ENCODE assay signal across 17 mouse cellular contexts in genomic region chr1:168332056-168332455, GRCm38 (mm10).
"Had no signal": no experiment of that assay in that cellular context is flagged by ENCODE, and none has a peak within 500 bp of the region (broad histone marks: within the 10 kb centered on the region; RNA-seq: fewer than 3 reads in every experiment).

No protein-coding gene starts in this region.

- H3K27me3 ChIP-seq: lung, embryonic 15.5 days; megakaryocyte, embryonic 14.5 days; midbrain, embryonic 13.5 days; midbrain, embryonic 15.5 days; neural tube, embryonic 12.5 days; stomach, embryonic 15.5 days had no signal

- H3K27ac ChIP-seq: lung, embryonic 15.5 days; macrophage; neural tube, embryonic 12.5 days; stomach, embryonic 15.5 days; stomach, postnatal 0 days had no signal

- H3K4me2 ChIP-seq: lung, embryonic 15.5 days; midbrain, embryonic 11.5 days; midbrain, embryonic 13.5 days; midbrain, embryonic 15.5 days; neural tube, embryonic 12.5 days; stomach, embryonic 15.5 days had no signal

- ATAC-seq: lung, postnatal 0 days; midbrain, embryonic 13.5 days; midbrain, embryonic 15.5 days had no signal

- H3K9me3 ChIP-seq: lung, embryonic 15.5 days; megakaryocyte, embryonic 14.5 days; midbrain, embryonic 13.5 days; midbrain, embryonic 15.5 days; neural tube, embryonic 12.5 days; stomach, embryonic 15.5 days had no signal

- DNase-seq: lung, adult 2 months; lung, postnatal 14 days; lung, postnatal 36 days; right cerebral cortex, postnatal 14 days; thymus, adult 2 months; thymus, postnatal 25 days; thymus, postnatal 4 days had no signal

- H3K9ac ChIP-seq: lung, embryonic 15.5 days; midbrain, embryonic 13.5 days; midbrain, embryonic 15.5 days; neural tube, embryonic 12.5 days; stomach, embryonic 15.5 days had no signal

- H3K4me3 ChIP-seq: lung, embryonic 15.5 days; megakaryocyte, embryonic 14.5 days; midbrain, embryonic 13.5 days; midbrain, embryonic 15.5 days; neural tube, embryonic 12.5 days; stomach, embryonic 15.5 days had no signal

- H3K36me3 ChIP-seq: lung, embryonic 15.5 days; stomach, embryonic 15.5 days had no signal
